Mouse (Mus musculus): ENCODE results near the gene Aip.
A peak's percentile ranks its signal among the peaks of the same experiment; 100 is the strongest.

GRCm38 (mm10) chr19:4152445-4153231, 27.0 kb upstream of the Aip start:
- TF ChIP-seq CTCF (IDR thresholded peaks at IDR 0.05; ENCODE audit: low read depth): no peak
- TF ChIP-seq EP300 (IDR thresholded peaks at IDR 0.05; ENCODE audit: low read depth): peak; percentile 4; the same call in 1 of the 2 replicates

Data from heart, postnatal 0 days (tissue).